Mouse (Mus musculus) skeletal muscle tissue, postnatal 0 days (tissue): ENCODE measurements around the gene Mettl7a2. TPM values are rescaled to one million over a fixed set of nuclear protein-coding genes. Genes with fewer than 3 reads are reported as not detected.

Experiments
- polyA plus RNA-seq: library from polyadenylated mRNA; unstranded; fragments of >200 nt; fragmentation: Nextera tagmentation; extraction: Ambion mirVana; gene quantifications from 2 replicates; pipeline ENCODE4 v1.2.1, GENCODE M21; 2015

Gene Mettl7a2
- polyA plus RNA-seq = not detected in 2 replicates

DNA sequence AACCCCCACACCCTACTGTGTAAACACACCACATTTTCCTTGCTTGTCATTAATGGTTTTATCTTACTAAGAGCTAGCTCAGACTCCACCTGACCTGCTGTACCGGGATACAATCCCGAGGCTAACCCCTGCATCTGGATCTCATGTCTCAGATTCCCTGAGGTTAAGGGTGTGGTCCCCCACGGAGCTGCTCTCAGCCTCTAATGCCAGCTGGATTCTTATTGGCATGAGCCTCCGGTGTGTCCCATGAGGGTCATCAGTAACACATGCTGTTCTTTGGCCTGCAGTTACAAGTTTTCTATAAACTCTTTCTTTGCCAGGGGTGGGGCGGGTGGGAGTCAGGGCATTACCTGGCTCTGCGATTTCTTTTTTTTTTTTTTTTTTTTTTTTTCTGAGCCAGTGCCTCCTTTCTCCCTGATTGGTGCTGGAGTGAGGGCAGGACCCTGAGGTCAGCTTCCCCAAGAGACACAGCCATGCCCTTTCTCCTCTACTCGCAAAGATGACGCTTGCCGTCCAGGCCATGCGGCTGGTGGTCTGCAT, at the start of gene Mettl7a2, which contains the start of gene Methig1:
Gene Mettl7a2 (plus strand): TSS at position 490 of the 540 bp plus-strand sequence.
Gene Methig1 (plus strand): TSS at position 439 of the 540 bp plus-strand sequence.

DNA sequence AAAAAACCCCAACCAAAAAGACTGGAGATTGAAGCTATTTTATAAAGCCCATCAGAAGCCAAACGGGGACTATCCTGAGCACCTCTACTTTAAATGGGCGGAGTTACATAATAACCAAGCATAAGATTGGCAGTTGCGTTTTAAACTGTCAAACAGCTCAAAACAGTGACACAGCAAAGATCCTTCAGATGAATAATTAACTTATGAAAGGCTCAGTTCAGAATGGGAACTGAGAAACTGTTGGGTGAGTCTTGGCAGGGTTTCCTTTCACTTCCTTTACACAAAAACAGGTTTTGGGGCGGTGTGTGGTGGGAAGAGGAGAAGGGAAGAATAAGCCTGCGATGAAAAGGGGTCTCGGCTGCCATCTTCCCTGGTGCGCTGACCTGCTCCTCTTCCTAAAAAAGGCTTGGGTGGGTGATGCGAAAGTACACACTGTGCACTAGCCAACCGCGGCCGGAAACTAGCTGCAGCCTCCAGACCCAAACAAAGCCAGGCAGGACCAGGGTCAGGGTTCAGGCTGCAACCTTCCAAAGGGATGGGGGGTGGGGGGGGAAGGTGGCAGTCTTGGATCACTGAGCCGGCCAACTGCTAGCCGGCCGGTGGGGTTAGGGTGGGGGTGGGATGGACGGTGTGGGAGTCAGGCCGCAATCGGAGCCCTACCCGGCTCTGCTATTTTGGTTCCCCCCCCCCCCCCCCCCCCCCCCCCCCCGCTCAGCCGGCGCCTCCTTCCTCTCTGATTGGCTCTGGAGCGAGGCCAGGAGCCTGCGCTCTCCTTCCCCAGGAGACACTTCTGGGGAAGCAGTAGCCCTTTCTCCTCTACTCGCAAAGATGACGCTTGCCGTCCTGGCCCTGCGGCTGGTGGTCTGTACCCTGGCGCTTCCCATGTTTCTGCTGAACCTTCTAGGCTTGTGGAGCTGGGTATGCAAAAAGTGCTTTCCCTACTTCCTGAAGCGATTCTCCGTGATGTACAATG, 48.7 kb upstream of the Mettl7a2 start, which contains the start of gene Mettl7a1:
Gene Mettl7a1 (plus strand): TSS at position 122 of the 973 bp plus-strand sequence.

DNA sequence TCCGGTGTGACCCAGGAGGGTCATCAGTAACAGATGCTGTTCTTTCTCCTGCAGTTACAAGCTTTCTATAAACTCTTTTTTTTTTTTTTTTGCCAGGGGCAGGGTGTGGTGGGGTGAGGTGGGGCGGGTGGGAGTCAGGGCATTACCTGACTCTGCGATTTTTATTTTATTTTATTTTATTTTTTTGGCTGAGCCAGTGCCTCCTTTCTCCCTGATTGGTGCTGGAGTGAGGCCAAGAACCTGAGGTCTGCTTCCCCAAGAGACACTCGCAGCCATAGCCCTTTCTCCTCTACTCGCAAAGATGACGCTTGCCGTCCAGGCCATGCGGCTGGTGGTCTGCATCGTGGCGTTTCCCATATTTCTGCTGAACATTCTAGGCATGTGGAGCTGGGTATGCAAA, 18.4 kb upstream of the Mettl7a2 start, which contains the start of gene Mettl7a3:
Gene Mettl7a3 (plus strand): TSS at position 301 of the 400 bp plus-strand sequence.

DNA sequence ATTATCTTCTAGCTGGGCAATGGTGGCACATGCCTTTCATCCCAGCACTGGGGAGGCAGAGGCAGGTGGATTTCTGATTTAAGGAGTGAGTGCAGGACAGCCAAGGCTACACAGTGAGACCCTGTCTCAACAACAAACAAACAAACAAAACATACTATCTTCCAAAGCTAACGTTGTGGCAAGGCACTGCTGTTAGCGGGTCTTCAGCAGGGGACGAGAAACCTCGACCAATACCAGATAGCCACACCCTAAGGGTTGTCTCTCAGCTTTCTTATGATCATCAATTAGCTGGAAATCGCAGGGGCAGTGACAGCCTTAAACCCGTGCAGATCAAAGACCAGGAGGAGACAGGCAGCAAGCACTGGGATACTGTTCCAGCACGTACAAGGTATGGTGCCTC, 11.2 kb downstream of the Mettl7a2 start, which contains the start of gene Higd1c:
Gene Higd1c (plus strand): TSS at position 301 of the 400 bp plus-strand sequence.

Other genes starting within 250 kb of the Mettl7a2 start
- gene Atf1, start 125.4 kb upstream of the Mettl7a2 start, polyA plus RNA-seq = 37.7 and 41.9 TPM in 2 replicates
- gene Tmprss12, start 72.4 kb upstream of the Mettl7a2 start, polyA plus RNA-seq = not detected in 2 replicates
- 3.0 and 4.1 TPM in 2 replicates for gene Mettl7a1, start 49.1 kb upstream of the Mettl7a2 start, polyA plus RNA-seq
- gene Mettl7a3, start 18.3 kb upstream of the Mettl7a2 start, polyA plus RNA-seq = 0.09 TPM in 1 of 2 replicates, not detected in the other
- gene Methig1, start 51 bp upstream of the Mettl7a2 start, polyA plus RNA-seq = not detected in 2 replicates
- gene Higd1c, start 11.3 kb downstream of the Mettl7a2 start, polyA plus RNA-seq = not detected in 2 replicates
- gene Gm5475, start 68.9 kb downstream of the Mettl7a2 start, polyA plus RNA-seq = 0.12 TPM in 1 of 2 replicates, not detected in the other
- gene Slc11a2, start 71.9 kb downstream of the Mettl7a2 start, polyA plus RNA-seq = 6.4 and 10.4 TPM in 2 replicates
- 18.3 and 19.7 TPM in 2 replicates for gene Letmd1, start 115.8 kb downstream of the Mettl7a2 start, polyA plus RNA-seq
- 4.5 and 4.8 TPM in 2 replicates for gene Csrnp2, start 142.3 kb downstream of the Mettl7a2 start, polyA plus RNA-seq
- 11.4 and 14.0 TPM in 2 replicates for gene Tfcp2, start 198.8 kb downstream of the Mettl7a2 start, polyA plus RNA-seq
- gene Pou6f1, start 246.8 kb downstream of the Mettl7a2 start, polyA plus RNA-seq = 2.5 and 3.0 TPM in 2 replicates